Mouse (Mus musculus): ENCODE data around the gene Mif4gd.

The Mif4gd gene

DNA sequence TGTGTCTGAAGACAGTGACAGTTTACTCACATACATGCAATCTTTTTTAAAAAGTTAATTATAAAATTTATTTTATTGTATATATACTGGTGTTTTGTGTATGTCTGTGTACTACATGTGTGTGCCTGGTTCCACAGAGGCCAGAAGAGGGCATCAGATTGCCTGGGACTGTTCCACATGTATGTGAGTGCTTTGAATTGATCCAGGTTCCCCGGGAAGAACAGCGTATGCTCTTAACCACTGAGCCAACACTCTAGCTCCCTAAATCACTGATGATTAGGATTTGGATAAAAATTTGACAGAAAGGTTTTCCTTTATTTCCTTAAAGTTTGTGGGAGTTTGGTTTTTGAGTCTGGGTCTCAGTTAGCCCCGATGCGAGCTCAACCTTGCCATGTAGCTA is 49.4 kb downstream of the Mif4gd start:
- no peak for DNase-seq
